Mouse (Mus musculus): ENCODE results near the gene Tln2. TPM values are rescaled to one million over a fixed set of nuclear protein-coding genes. Genes with fewer than 3 reads are reported as not detected.

The Tln2 gene
- total RNA-seq, 2 experiments from 2014 or later = 119 to 122 TPM

DNA sequence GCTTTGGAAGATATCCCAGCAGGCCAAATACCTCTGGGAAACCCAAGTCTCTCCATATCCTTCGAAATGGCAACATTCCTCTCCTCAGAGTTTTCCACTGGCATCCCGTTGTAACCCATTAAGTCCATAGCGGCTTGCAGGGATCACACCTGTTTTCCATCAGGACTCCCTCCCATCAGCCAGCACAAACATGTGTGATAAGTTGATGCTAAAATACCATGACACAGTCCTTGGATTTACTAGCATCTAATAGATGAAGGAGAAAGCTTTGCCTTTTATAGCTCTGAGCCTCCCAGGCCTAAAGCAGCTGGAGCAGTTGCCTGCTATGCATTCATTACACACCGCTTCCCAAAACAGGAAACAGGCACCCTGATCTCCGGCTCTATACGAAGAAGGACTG, 377.5 kb downstream of the Tln2 start:
- no peak for DNase-seq (ENCODE audit: low spot score in 2 of 2)
- intact Hi-C loops (cut with DNase I) = no loop called here

DNA sequence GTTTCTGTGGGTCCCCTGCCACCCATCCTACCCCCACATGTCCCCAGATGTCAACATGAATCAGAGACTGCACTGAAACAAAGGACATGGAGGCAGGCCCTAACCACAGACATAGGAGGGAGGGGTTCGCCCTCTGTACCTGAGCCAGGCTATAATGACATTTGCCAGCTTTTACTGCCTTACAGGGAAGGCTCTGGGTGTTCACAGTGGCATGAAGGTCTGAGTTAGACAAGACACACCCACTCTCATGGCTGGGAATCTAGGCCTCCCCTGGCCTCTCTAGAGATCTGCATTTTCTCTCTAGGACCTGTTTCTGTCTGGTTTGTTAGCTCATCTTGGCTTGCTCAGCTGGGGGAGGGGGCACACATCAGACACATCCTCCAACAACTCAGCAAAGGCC, 380.8 kb downstream of the Tln2 start:
- intact Hi-C loops (cut with DNase I) = no loop called here
- no peak for DNase-seq (ENCODE audit: low spot score in 2 of 2)

DNA sequence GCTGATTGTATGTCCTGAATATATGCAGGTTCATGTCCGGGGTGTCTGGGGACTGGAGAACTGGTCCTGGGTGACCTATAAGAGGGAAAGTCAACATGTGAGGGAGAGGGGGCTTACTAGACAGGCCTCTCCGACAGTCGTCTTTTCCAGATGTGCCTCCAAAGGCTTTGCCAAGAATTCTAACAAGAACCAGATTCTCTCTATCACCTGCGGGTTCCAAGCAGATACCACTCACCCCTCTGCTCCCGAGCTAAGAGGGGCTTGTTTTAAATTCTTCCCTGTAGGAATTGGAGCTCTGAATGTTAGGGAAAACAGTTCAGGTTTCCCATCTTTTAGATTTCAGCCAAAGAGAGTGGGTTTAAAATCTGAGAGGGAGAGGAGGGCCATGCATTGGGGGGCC, 381.3 kb downstream of the Tln2 start:
- no peak for DNase-seq (ENCODE audit: low spot score in 2 of 2)
- intact Hi-C loops (cut with DNase I) = no loop called here

DNA sequence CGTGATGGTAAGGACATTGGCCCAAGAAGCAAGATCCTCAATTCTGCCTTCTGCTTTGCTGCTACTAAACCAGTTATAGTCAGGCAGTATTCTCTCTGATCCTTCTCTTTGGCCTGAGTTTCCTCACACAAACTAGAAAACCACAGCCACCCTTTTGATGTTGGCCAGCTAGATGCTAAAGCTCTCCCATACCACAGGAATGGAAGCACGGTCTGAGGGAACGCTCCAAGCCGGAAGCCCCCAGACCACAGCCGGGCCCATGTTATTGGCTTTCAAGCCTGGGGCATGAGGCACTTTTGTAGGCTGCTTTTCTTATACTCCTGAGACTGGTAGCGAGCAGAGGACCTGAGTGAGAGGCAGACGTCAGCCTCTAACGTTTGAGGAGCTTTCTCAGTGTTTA, 383.4 kb downstream of the Tln2 start:
- no peak for DNase-seq (ENCODE audit: low spot score in 2 of 2)
- intact Hi-C loops (cut with DNase I) = no loop called here

DNA sequence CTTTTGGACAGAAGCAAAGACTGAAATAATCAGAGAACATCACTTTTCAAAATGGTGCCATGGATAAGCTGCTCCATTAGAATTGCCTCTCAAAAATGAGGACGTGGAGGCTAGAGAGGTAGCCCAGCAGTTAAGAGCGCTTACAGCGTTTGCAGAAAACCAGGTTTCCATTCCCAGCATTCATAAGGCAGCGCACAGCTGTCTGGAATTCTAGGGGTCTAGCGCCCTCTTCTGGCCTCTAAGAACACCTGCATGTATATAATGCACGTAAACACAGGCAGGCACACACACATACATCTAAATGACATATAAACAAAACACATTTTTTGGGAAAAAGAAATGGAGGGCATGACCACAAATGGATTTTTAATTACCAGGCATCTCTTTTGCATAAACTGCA, 385.7 kb downstream of the Tln2 start:
- DNase-seq (ENCODE audit: low spot score in 2 of 2) = no peak
- intact Hi-C loops (cut with DNase I) = loop anchor here (5.0 kb wide), 1 partner anchor 127 kb away; the partner anchor contains the start of gene Tpm1

DNA sequence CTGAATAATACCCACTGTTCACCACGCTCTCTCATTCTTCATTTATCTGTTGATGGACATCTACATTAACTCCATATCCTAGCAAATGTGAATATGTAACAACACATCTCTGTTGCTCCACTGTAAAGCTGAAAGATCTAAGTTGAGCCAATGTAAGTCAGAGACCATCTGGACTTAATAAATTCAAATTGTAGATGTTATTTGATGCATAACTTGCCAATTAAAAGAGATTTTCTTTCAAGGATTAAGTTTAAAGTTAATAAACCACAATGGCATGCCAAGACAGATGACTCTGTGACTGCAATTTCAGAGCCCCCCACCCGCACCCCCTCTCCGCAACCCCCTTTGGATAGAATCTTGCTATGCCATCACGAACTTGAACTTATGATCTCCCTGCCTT, 386.3 kb downstream of the Tln2 start:
- no peak for DNase-seq (ENCODE audit: low spot score in 2 of 2)
- intact Hi-C loops (cut with DNase I) = loop anchor here (5.0 kb wide), 1 partner anchor 126 kb away; the partner anchor contains the start of gene Tpm1

DNA sequence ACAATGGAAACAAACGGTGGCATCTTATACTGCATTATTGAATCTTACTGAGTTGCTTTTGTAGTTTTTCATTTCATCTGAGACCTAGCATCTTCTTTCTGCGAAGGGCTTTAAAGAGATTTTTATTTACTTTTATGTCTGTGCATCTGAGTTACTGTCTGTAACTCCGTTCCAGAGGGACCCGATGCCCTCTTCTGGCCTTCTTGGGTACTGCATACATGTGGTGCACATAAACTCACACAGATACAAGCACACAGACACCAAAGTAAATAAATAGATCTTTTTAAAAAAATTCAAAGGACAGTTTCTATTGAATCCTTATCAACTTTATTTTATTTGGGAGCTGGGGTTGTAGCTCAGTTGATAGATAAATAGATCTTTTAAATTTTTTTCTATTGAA, 388.1 kb downstream of the Tln2 start:
- intact Hi-C loops (cut with DNase I) = loop anchor here (5.0 kb wide), 1 partner anchor 124 kb away; the partner anchor contains the start of gene Tpm1

DNA sequence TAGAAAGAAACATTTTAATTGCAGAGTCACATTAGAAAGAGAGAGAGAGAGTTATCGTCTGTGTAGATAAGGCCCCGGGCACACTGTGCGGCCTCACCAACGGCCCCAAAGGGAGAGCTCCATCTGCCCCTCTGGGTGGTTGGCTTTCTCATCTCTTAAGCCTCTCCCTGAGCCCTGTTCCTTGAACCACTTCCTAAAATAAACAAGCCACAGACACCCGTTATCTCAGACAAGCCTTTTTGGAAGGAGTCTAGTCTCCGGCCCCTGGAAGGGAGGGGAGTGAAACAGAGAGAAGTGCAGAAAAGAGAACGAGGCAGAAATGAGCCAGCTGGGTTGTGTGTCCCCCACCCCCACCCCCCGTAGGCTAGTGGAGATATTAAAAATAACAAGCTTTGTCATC, 388.7 kb downstream of the Tln2 start:
- intact Hi-C loops (cut with DNase I) = loop anchor here (5.0 kb wide), 1 partner anchor 123 kb away; the partner anchor contains the start of gene Tpm1
- no peak for DNase-seq (ENCODE audit: low spot score in 2 of 2)

More for the DNA sequence above, 388.1 kb downstream of the Tln2 start:
- no peak for DNase-seq (ENCODE audit: low spot score in 2 of 2)

DNA sequence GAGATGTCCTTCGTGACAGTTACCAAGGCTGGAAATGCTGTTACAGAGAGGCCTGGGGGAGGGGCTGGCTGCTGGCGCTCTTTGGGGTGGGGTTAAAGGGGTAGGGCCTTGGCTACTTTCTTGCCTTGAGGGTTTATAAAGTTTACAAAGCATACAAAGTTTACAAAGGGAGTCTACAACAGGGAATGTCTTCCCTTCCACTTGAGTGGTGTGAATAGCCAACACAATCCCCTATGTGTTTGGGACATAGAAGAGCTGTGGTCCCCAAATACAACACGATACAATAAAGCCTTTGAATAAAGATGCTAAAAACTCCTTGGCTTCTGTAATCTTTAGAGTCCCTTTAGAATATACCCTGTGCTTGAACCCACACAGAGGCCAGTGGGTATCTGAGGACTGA, 389.5 kb downstream of the Tln2 start:
- no peak for DNase-seq (ENCODE audit: low spot score in 2 of 2)
- intact Hi-C loops (cut with DNase I) = loop anchor here (5.0 kb wide), 1 partner anchor 123 kb away; the partner anchor contains the start of gene Tpm1

Small RNAs within 50 kb of the gene (microRNA-seq; reads per million reads assigned to microRNA genes)
- gene Mir190a = 19.5 to 46.2 reads per million in 2 experiments

Other genes starting within 250 kb of the Tln2 start
- gene C2cd4b, start 199.7 kb upstream of the Tln2 start, total RNA-seq (2021) = 1 to 10 TPM; 4.4 to 5.7 TPM